Mouse (Mus musculus) testis, adult 2 months (tissue): Measurements from ENCODE around the gene Prrxl1. TPM values are rescaled to one million over a fixed set of nuclear protein-coding genes. Genes with fewer than 3 reads are reported as not detected.

Experiments
- H3K27ac ChIP-seq: fragments of 200-500 bp; 2 replicates; pipeline ENCODE4 v1.5.1; 2012; ENCODE audit warnings: low read depth, low read length; ENCODE audit not compliant: control insufficient read depth, insufficient read depth
- H3K27me3 ChIP-seq: fragments of 200-500 bp; 2 replicates; pipeline ENCODE4 v1.6.1; 2012; ENCODE audit warnings: mild to moderate bottlenecking, low read length, moderate library complexity; ENCODE audit not compliant: control insufficient read depth, insufficient read depth
- H3K36me3 ChIP-seq: fragments of 200-500 bp; 2 replicates; pipeline ENCODE4 v1.6.1; 2012; ENCODE audit warnings: mild to moderate bottlenecking, low read length; ENCODE audit not compliant: control insufficient read depth, insufficient read depth
- H3K4me1 ChIP-seq: fragments of 200-500 bp; 2 replicates; pipeline ENCODE4 v1.6.1; 2012; ENCODE audit warnings: low read length; ENCODE audit not compliant: control insufficient read depth, insufficient read depth
- H3K4me3 ChIP-seq: fragments of 200-500 bp; 2 replicates; pipeline ENCODE4 v1.5.1; 2012; ENCODE audit warnings: low read depth, mild to moderate bottlenecking, low read length, moderate library complexity, mixed read lengths; ENCODE audit not compliant: control insufficient read depth
- CTCF ChIP-seq: fragments of 200-500 bp; IDR thresholded peaks from 2 replicates; pipeline ENCODE4 v1.5.1; 2012; ENCODE audit warnings: low read depth, mild to moderate bottlenecking, inconsistent platforms, low read length, moderate library complexity; ENCODE audit not compliant: control insufficient read depth, insufficient read depth, insufficient replicate concordance
- POLR2A ChIP-seq: fragments of 200-500 bp; IDR thresholded peaks from 2 replicates; pipeline ENCODE4 v1.6.1; 2012; ENCODE audit warnings: low read depth, mild to moderate bottlenecking, inconsistent platforms, low read length, moderate library complexity; ENCODE audit not compliant: control insufficient read depth
- polyA plus RNA-seq: library from polyadenylated mRNA; depleted of rRNA; stranded (reverse); fragments of >200 nt; gene quantifications from 2 replicates; pipeline ENCODE4 v1.2.3, GENCODE M21; 2012; rRNA removed

Prrxl1 gene
- polyA plus RNA-seq, 1 experiment: not detected

DNA sequence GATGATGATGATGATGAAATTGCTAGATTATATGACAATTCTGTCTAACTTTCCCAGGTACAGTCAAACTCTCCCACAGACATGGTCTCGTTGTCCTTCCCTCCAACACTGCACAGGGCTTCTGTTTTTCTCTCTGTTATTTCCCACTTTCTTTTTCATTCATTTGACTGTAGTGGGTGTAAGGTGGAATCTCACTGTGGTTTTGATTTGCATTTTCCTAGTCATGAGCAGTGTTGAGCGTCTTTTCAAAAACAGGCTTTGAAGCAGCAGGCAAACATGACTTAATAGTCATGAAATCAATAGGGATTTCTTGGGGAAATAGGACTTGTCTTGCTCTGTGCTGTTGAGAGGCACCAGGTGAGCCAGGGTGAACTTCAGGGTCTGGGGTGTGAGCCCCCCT, 97.1 kb downstream of the Prrxl1 start:
- Histone ChIP-seq H3K27ac (no peak overlapping the region), H3K4me1 (no peaks in the 10 kb centered on the region), H3K36me3 (no peaks in the 10 kb centered on the region), H3K4me3 (no peak overlapping the region), H3K27me3 (no peaks in the 10 kb centered on the region)
- no peak for TF ChIP-seq POLR2A
- no peak for TF ChIP-seq CTCF

DNA sequence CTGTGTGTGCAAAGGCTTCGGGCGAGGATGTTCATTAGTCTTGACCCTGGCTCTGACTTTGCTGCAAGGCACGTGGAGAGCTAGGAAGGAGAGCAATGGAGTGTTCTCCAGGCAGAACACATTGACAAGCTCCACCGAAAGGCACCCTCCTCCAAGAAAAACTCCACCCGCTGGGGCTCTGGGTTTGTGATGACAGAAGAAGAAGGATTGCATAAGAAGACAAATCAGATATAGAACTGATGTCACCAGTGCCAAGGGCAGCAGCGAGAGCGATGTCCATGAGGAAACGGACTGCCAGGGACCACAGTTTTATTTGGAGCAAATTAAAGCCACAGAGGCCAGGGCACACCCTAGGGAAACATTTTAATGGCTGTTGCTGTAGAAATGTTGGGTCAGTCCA, 98.6 kb downstream of the Prrxl1 start:
- no peak for TF ChIP-seq CTCF
- no peak for TF ChIP-seq POLR2A
- no peaks in the 10 kb centered on the region for H3K27me3 ChIP-seq
- no peaks in the 10 kb centered on the region for H3K4me1 ChIP-seq
- no peaks in the 10 kb centered on the region for H3K36me3 ChIP-seq
- H3K4me3 ChIP-seq: no peak overlapping the region
- H3K27ac ChIP-seq: no peak overlapping the region

DNA sequence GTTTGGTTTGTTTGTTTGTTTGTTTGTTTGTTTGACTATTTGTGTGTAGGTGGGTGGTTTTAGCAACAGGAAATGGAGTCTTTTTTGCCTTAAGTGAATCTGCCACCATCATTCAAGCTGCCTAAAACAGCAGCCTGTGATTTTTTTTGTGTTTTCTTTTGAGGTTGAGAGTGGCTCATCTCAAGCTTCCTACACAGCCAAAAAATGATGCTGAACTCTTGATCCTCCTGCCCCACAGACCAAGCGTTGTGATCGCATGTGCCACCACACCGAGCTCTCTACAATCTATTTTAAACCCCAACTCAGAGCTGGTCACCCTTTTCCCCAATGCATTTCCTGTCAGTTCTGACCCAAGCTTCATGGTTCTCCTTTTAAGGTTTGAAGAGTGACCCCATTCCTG, 99.3 kb downstream of the Prrxl1 start:
- Histone ChIP-seq H3K27me3 (no peaks in the 10 kb centered on the region), H3K4me3 (no peak overlapping the region), H3K4me1 (no peaks in the 10 kb centered on the region), H3K27ac (no peak overlapping the region), H3K36me3 (no peaks in the 10 kb centered on the region)
- TF ChIP-seq CTCF (no peak), POLR2A (no peak)

Other genes starting within 250 kb of the Prrxl1 start
- 127 and 134 TPM in 2 replicates for gene 1700024G13Rik, start 211.0 kb upstream of the Prrxl1 start, polyA plus RNA-seq
- 3.0 and 3.1 TPM in 2 replicates for gene Slc18a3, start 134.6 kb upstream of the Prrxl1 start, polyA plus RNA-seq
- gene Chat, start 133.4 kb upstream of the Prrxl1 start, polyA plus RNA-seq: 0.05 and 0.10 TPM in 2 replicates
- gene Ercc6, start 85.9 kb upstream of the Prrxl1 start, polyA plus RNA-seq: 5.5 and 8.0 TPM in 2 replicates
- gene 3425401B19Rik, start 85.9 kb downstream of the Prrxl1 start, polyA plus RNA-seq: 0.04 and 0.07 TPM in 2 replicates
- not detected in 2 replicates for gene Tmem273, start 186.6 kb downstream of the Prrxl1 start, polyA plus RNA-seq
- 211 and 224 TPM in 2 replicates for gene Fam170b, start 234.6 kb downstream of the Prrxl1 start, polyA plus RNA-seq